ENCODE assay signal across 19 mouse cellular contexts in the genomic region with DNA sequence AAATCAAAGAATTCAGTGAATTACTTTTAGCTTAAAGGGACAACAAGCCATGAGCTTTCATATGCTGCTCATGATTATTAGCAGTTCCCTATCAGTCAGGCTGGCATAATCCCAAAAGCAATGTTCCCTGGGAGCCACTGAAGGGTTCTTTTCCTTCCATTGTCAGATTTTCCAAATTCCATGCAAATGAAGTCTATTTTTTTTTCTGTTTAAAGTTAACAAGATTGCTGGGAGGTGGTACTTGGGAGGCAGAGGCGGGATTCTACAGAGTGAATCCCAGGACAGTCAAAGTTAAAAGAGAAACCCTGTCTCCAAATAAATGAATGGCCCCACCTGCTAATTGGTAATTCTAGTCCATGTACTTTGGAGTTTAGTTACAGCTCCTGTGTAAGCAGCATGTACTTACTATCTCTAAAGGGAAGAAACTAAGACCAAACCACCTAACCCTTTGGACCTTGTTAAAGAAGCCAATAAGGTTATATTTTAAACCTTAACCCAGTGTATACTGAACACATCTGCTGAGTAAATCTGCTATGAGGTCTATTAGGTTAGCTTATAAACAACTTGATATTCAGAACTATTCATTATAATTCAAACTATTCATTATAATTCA. TPM values are rescaled to one million over a fixed set of nuclear protein-coding genes. Genes with fewer than 3 reads are reported as not detected.
A peak's percentile ranks its signal among the peaks of the same experiment; 100 is the strongest.
DNase-seq lines count a peak whose midpoint lies in the region; ATAC-seq and TF ChIP-seq lines count a peak whose summit lies in the region.
"Had no signal": no experiment of that assay in that cellular context is flagged by ENCODE, and none has a peak within 500 bp of the region (broad histone marks: within the 10 kb centered on the region; RNA-seq: fewer than 3 reads in every experiment).

No protein-coding gene starts in this region.

- H3K4me3 ChIP-seq in forebrain, embryonic 14.5 days (ENCODE audit: low read depth, low read length): no peak overlapping the region
- no peak overlapping the region for H3K4me3 ChIP-seq in forebrain, embryonic 11.5 days (ENCODE audit: low read depth, low read length)
- no peak overlapping the region for H3K4me3 ChIP-seq in kidney, embryonic 16.5 days (ENCODE audit: low read length)
- H3K4me3 ChIP-seq in small intestine, adult 2 months (ENCODE audit: low read depth, low read length): no peak overlapping the region
- H3K4me3 ChIP-seq: forebrain, embryonic 15.5 days; heart, embryonic 10.5 days; midbrain, embryonic 12.5 days had no signal

- no peaks in the 10 kb centered on the region for H3K27me3 ChIP-seq in forebrain, embryonic 14.5 days (replicated peaks; ENCODE audit: control insufficient read depth, insufficient read depth, low read length)
- H3K27me3 ChIP-seq in forebrain, embryonic 11.5 days (ENCODE audit: control insufficient read depth, insufficient read depth, low read length): no peaks in the 10 kb centered on the region
- H3K27me3 ChIP-seq in kidney, embryonic 16.5 days (ENCODE audit: insufficient read depth, low read length): no peaks in the 10 kb centered on the region
- H3K27me3 ChIP-seq in small intestine, adult 2 months (ENCODE audit: control insufficient read depth, insufficient read depth, low read length): no peaks in the 10 kb centered on the region
- H3K27me3 ChIP-seq: CH12.LX; forebrain, embryonic 15.5 days; midbrain, embryonic 12.5 days had no signal

- WGBS in forebrain, embryonic 14.5 days: 38% methylated on average over 1 of the region's 1 CpGs
- WGBS in forebrain, embryonic 11.5 days: 65% methylated on average over 1 of the region's 1 CpGs
- 83% methylated on average over 1 of the region's 1 CpGs for WGBS in kidney, embryonic 16.5 days
- 21% methylated on average over 1 of the region's 1 CpGs for WGBS in small intestine, adult 2 months

- H3K27ac ChIP-seq in forebrain, embryonic 14.5 days (ENCODE audit: low read depth, low read length): no peak overlapping the region
- H3K27ac ChIP-seq in forebrain, embryonic 11.5 days (ENCODE audit: low read depth, low read length): no peak overlapping the region
- no peak overlapping the region for H3K27ac ChIP-seq in kidney, embryonic 16.5 days (ENCODE audit: low read length)
- peak overlapping the region; percentile 83 for H3K27ac ChIP-seq in small intestine, adult 2 months (ENCODE audit: insufficient read depth, low read depth, low read length)
- H3K27ac ChIP-seq: forebrain, embryonic 15.5 days; heart, embryonic 10.5 days; hindbrain, postnatal 0 days; midbrain, embryonic 12.5 days; stomach, postnatal 0 days had no signal

- no peaks in the 10 kb centered on the region for H3K9me3 ChIP-seq in forebrain, embryonic 14.5 days (replicated peaks; ENCODE audit: control insufficient read depth, low read length)
- H3K9me3 ChIP-seq in forebrain, embryonic 11.5 days (ENCODE audit: control insufficient read depth, low read length): no peaks in the 10 kb centered on the region
- no peaks in the 10 kb centered on the region for H3K9me3 ChIP-seq in kidney, embryonic 16.5 days (ENCODE audit: low read length)
- H3K9me3 ChIP-seq: forebrain, embryonic 15.5 days; heart, embryonic 10.5 days; midbrain, embryonic 12.5 days had no signal

- TF ChIP-seq POLR2A in small intestine, adult 2 months (IDR thresholded peaks at IDR 0.05; ENCODE audit: low read depth, low read length): no peak

- ATAC-seq in forebrain, embryonic 14.5 days: no peak
- no peak for ATAC-seq in forebrain, embryonic 11.5 days (replicated peaks; ENCODE audit: low FRiP score)
- ATAC-seq in kidney, embryonic 16.5 days (ENCODE audit: low FRiP score, low TSS enrichment): peak; percentile 59; the same call in 1 of the 2 replicates
- ATAC-seq: forebrain, embryonic 15.5 days; hindbrain, postnatal 0 days had no signal

- no peak overlapping the region for H3K9ac ChIP-seq in forebrain, embryonic 14.5 days (ENCODE audit: low read length)
- H3K9ac ChIP-seq in forebrain, embryonic 11.5 days (ENCODE audit: low read length): no peak overlapping the region
- H3K9ac ChIP-seq in kidney, embryonic 16.5 days (replicated peaks; ENCODE audit: low read length): no peak overlapping the region
- H3K9ac ChIP-seq: forebrain, embryonic 15.5 days; midbrain, embryonic 12.5 days had no signal

- H3K4me1 ChIP-seq in forebrain, embryonic 14.5 days (ENCODE audit: control insufficient read depth, insufficient read depth, low read length): 0 out of 2 replicates have a peak, but pooled peaks cover 3% of the 10 kb centered on the region
- H3K4me1 ChIP-seq in forebrain, embryonic 11.5 days (replicated peaks; ENCODE audit: control insufficient read depth, insufficient read depth, low read length): no peaks in the 10 kb centered on the region
- H3K4me1 ChIP-seq in kidney, embryonic 16.5 days (ENCODE audit: insufficient read depth, low read length): no peaks in the 10 kb centered on the region
- H3K4me1 ChIP-seq in small intestine, adult 2 months (ENCODE audit: control insufficient read depth, insufficient read depth, insufficient read length, low read length): peaks cover 6% of the 10 kb centered on the region; the same call in 1 of the 2 replicates
- H3K4me1 ChIP-seq: forebrain, embryonic 15.5 days; heart, embryonic 10.5 days; midbrain, embryonic 12.5 days had no signal

- no peak for TF ChIP-seq CTCF in small intestine, adult 2 months (IDR thresholded peaks at IDR 0.05; ENCODE audit: extremely low read depth, insufficient read length, insufficient replicate concordance, low read depth, low read length)

- H3K4me2 ChIP-seq in forebrain, embryonic 14.5 days (ENCODE audit: low read length): no peak overlapping the region
- no peak overlapping the region for H3K4me2 ChIP-seq in forebrain, embryonic 11.5 days (ENCODE audit: low read depth, low read length, severe bottlenecking)
- H3K4me2 ChIP-seq in kidney, embryonic 16.5 days (replicated peaks; ENCODE audit: low read depth, low read length): no peak overlapping the region
- H3K4me2 ChIP-seq: forebrain, embryonic 15.5 days; liver, embryonic 11.5 days; midbrain, embryonic 12.5 days had no signal

- peaks cover 48% of the 10 kb centered on the region for H3K36me3 ChIP-seq in forebrain, embryonic 14.5 days (ENCODE audit: control insufficient read depth, insufficient read depth, low read length)
- peaks cover 5% of the 10 kb centered on the region for H3K36me3 ChIP-seq in forebrain, embryonic 11.5 days (ENCODE audit: control insufficient read depth, insufficient read depth, low read length)
- H3K36me3 ChIP-seq in kidney, embryonic 16.5 days (ENCODE audit: insufficient read depth, low read length): peaks cover 11% of the 10 kb centered on the region
- peaks cover 18% of the 10 kb centered on the region for H3K36me3 ChIP-seq in small intestine, adult 2 months (ENCODE audit: control insufficient read depth, insufficient read depth, low read length)

- peak; percentile 27 for DNase-seq in forebrain, embryonic 14.5 days (ENCODE audit: low spot score)
- DNase-seq in forebrain, embryonic 11.5 days (ENCODE audit: low spot score): no peak
- peak; percentile 6 to 32 for DNase-seq in lung, adult 18-20 months
- no peak for DNase-seq in lung, postnatal 4 days
- no peak for DNase-seq in cerebellum, adult 11 months
- DNase-seq in adrenal gland, postnatal 10 days: no peak
- DNase-seq: adrenal gland, postnatal 14 days; cerebellum, adult 9-10 months; heart, postnatal 36 days; thymus, postnatal 25 days had no signal

RNA-seq across cellular contexts. Expression of a gene that starts 26.1 kb away (rescaled TPM):
- 13.6 and 14.9 TPM in 2 replicates for polyA plus RNA-seq in forebrain, embryonic 14.5 days (2014; fragmentation: Nextera tagmentation; extraction: Ambion mirVana)
- polyA plus RNA-seq in forebrain, embryonic 11.5 days (2014; fragmentation: Nextera tagmentation; extraction: Ambion mirVana): 9.3 and 10.8 TPM in 2 replicates
- 7.1 and 8.1 TPM in 2 replicates for polyA plus RNA-seq in kidney, embryonic 16.5 days (2015; fragmentation: Nextera tagmentation; extraction: Ambion mirVana)
- 26.9 and 57.0 TPM in 2 replicates for polyA plus RNA-seq in small intestine, adult 2 months (2012; rRNA removed)
- total RNA-seq in adrenal gland, postnatal 10 days (2021): 10 to 100 TPM; 44.5 to 44.9 TPM

RNA-seq across cellular contexts. Expression of a gene that starts 32.3 kb away (rescaled TPM):
- polyA plus RNA-seq in forebrain, embryonic 14.5 days (2014; fragmentation: Nextera tagmentation; extraction: Ambion mirVana): 25.6 and 27.3 TPM in 2 replicates
- 49.3 and 49.7 TPM in 2 replicates for polyA plus RNA-seq in forebrain, embryonic 11.5 days (2014; fragmentation: Nextera tagmentation; extraction: Ambion mirVana)
- polyA plus RNA-seq in kidney, embryonic 16.5 days (2015; fragmentation: Nextera tagmentation; extraction: Ambion mirVana): 23.0 and 23.3 TPM in 2 replicates
- 23.0 and 32.5 TPM in 2 replicates for polyA plus RNA-seq in small intestine, adult 2 months (2012; rRNA removed)
- total RNA-seq in adrenal gland, postnatal 10 days (2021): 10 to 100 TPM; 48.5 to 60.9 TPM

Comparison
In these comparisons a context has a peak if more than half of its experiments do, and no peak if none do; other contexts are left out.
1. DNase-seq: peak in forebrain, embryonic 14.5 days (single experiment) and lung, adult 18-20 months (2 of 2); none in forebrain, embryonic 11.5 days (single experiment), lung, postnatal 4 days (0 of 2), cerebellum, adult 11 months (single experiment) and adrenal gland, postnatal 10 days (single experiment).